Mouse (Mus musculus): ENCODE measurements at regions not wholly inside any gene's neighbourhood (a gene's known extent, or its start where the extent isn't known, plus 50 kb on each side); places are given as distances from the start of the nearest gene placed in this dataset.

DNA sequence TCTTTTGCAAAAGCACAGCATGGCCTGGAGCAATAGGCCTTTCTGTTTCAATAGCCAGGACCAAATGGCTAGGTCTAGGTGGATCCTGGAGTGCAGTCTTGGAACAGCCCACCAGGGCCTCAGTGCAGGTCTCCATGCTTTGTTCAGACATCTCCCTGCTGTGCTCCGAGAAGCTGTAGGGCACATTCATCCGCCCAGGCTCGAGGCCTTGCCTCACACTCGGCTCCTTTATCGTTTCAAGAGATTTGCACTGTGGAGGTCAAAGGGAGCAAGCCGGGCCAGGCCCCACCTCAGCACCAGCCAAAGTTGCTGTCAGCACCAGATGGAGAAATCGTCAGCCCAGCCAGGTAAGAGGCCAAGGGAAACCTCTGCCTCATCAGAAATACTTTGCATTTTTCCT is 160.3 kb downstream of the Gm10260 start:
- Histone ChIP-seq H3K27ac (replicated peaks) (no peak overlapping the region), H3K27me3 (no peaks in the 10 kb centered on the region), H3K4me3 (no peak overlapping the region), H3K9ac (replicated peaks) (no peak overlapping the region), H3K9me3 (no peaks in the 10 kb centered on the region), H3K36me3 (no peaks in the 10 kb centered on the region), H3K4me2 (replicated peaks) (no peak overlapping the region), H3K4me1 (0 out of 2 replicates have a peak, but pooled peaks cover 4% of the 10 kb centered on the region)
- no peak for ATAC-seq (ENCODE audit: low FRiP score, low read depth)
- WGBS: 64% methylated on average over 7 of the region's 7 CpGs

DNA sequence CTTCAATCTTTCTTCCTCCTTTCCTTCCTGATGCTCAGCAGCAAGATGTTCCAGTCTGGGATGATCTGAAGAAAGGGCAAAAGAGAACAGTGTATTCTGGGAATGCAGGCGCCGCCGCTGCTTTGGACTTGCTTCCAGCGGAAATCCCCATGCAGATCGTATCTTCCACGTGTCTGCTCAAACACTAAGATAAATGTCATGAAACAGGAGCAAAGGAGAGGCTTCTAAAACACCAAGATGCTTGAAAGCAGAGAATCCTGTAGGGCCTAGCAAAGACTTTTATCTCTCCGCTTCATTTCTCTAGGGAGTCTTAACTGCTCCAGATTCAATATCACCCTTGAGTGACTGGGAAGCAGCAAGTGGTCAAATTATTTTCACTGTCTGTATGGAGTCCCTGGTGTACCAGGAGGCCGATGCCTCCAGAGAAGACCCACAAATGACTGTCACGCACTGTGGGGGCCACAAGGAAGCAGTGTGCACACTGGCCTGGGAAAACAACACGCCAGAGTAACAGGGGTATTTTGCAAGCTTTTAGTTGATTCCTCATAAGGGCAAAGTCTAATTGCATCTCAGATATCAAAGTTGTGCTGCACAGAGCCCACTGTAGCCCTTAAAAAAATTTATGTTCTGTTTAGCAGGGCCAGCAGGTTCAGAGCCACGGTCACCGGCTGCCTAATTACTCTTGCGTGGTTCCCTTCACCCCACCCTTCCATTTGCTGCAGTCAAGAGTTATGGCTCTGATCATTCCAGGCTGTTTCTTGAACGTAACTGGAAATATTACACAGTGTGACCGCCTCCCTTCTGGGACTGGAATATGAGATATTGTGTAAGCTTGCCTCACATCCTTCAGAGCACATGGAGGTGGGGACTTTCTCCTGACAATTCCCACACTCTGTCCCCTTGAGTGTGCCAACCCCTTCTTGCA is 161.7 kb downstream of the Gm10260 start:
- no peaks in the 10 kb centered on the region for H3K27me3 ChIP-seq
- no peak overlapping the region for H3K9ac ChIP-seq (replicated peaks)
- H3K9me3 ChIP-seq: no peaks in the 10 kb centered on the region
- 0 out of 2 replicates have a peak, but pooled peaks cover 4% of the 10 kb centered on the region for H3K4me1 ChIP-seq
- no peak overlapping the region for H3K4me3 ChIP-seq
- no peak overlapping the region for H3K27ac ChIP-seq (replicated peaks)
- 88% methylated on average over 15 of the region's 15 CpGs for WGBS
- H3K4me2 ChIP-seq (replicated peaks): no peak overlapping the region
- no peak for ATAC-seq (ENCODE audit: low FRiP score, low read depth)
- no peaks in the 10 kb centered on the region for H3K36me3 ChIP-seq

GRCm38 (mm10) chr13:97594851-97595250 is 165.6 kb downstream of the Gm10260 start:
- H3K4me2 ChIP-seq (replicated peaks): no peak overlapping the region
- ATAC-seq (ENCODE audit: low FRiP score, low read depth): no peak
- no peak overlapping the region for H3K4me3 ChIP-seq
- no peaks in the 10 kb centered on the region for H3K4me1 ChIP-seq
- no peaks in the 10 kb centered on the region for H3K9me3 ChIP-seq
- H3K9ac ChIP-seq (replicated peaks): no peak overlapping the region
- 92% methylated on average over 4 of the region's 4 CpGs for WGBS
- no peaks in the 10 kb centered on the region for H3K36me3 ChIP-seq
- no peaks in the 10 kb centered on the region for H3K27me3 ChIP-seq
- H3K27ac ChIP-seq (replicated peaks): no peak overlapping the region

GRCm38 (mm10) chr13:97589626-97590025 is 170.8 kb downstream of the Gm10260 start:
- Histone ChIP-seq H3K36me3 (no peaks in the 10 kb centered on the region), H3K4me2 (replicated peaks) (no peak overlapping the region), H3K9ac (replicated peaks) (no peak overlapping the region), H3K27me3 (no peaks in the 10 kb centered on the region), H3K4me3 (no peak overlapping the region), H3K9me3 (0 out of 2 replicates have a peak, but pooled peaks cover 2% of the 10 kb centered on the region), H3K4me1 (peaks cover 11% of the 10 kb centered on the region), H3K27ac (replicated peaks) (no peak overlapping the region)
- 69% methylated on average over 8 of the region's 8 CpGs for WGBS
- ATAC-seq (ENCODE audit: low FRiP score, low read depth): no peak

DNA sequence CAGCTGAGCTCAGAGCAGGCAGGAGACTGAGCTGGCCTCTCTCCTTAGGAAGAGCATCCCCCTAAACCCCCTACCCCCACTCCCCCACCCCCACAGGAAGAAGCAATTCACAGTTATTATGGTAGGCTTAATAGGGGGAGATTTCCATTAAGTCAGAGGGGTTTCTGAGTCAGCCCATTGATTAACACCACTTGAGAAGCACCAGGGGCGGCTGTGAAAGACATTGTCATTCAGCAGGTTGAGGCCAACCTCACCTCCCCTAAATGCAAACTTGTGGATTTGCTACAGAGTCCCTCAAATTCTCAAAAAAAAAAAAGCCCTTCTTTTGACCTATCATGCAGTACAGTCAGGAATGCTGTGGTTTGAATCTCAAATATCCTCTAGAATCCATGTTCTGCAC is 172.3 kb downstream of the Gm10260 start:
- WGBS: 36% methylated on average over 1 of the region's 1 CpGs
- Histone ChIP-seq H3K4me3 (no peak overlapping the region), H3K27me3 (no peaks in the 10 kb centered on the region), H3K9me3 (0 out of 2 replicates have a peak, but pooled peaks cover 2% of the 10 kb centered on the region), H3K4me1 (peaks cover 11% of the 10 kb centered on the region), H3K4me2 (replicated peaks) (no peak overlapping the region), H3K36me3 (no peaks in the 10 kb centered on the region), H3K9ac (replicated peaks) (no peak overlapping the region), H3K27ac (replicated peaks) (no peak overlapping the region)
- no peak for ATAC-seq (ENCODE audit: low FRiP score, low read depth)

DNA sequence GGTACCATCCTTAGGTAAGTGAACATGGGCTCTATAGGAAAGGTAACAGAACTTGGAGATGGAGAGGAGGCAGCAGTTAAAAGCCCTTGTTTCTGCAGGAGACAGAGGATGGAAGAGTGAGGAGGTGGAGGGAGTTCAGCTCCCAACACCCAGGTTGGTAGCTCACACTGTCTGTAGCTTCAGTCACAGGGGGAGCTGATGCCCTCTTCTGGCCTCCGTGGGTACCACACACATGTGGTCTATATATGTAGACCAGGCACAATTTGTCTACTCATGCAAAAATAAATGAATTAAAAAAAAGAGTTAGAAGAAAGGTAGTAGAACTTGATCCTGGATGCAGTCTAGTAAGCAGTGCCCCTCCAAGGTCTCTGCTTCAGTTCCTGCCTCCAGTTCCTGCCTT is 173.3 kb downstream of the Gm10260 start:
- 0 out of 2 replicates have a peak, but pooled peaks cover 2% of the 10 kb centered on the region for H3K9me3 ChIP-seq
- 87% methylated on average over 1 of the region's 1 CpGs for WGBS
- no peaks in the 10 kb centered on the region for H3K27me3 ChIP-seq
- no peak overlapping the region for H3K9ac ChIP-seq (replicated peaks)
- peaks cover 11% of the 10 kb centered on the region for H3K4me1 ChIP-seq
- no peak overlapping the region for H3K4me2 ChIP-seq (replicated peaks)
- H3K4me3 ChIP-seq: no peak overlapping the region
- ATAC-seq (ENCODE audit: low FRiP score, low read depth): no peak
- no peak overlapping the region for H3K27ac ChIP-seq (replicated peaks)
- H3K36me3 ChIP-seq: no peaks in the 10 kb centered on the region

- no peaks in the 10 kb centered on the region for H3K36me3 ChIP-seq
- H3K4me3 ChIP-seq: no peak overlapping the region
- H3K4me2 ChIP-seq (replicated peaks): no peak overlapping the region
- H3K27ac ChIP-seq (replicated peaks): no peak overlapping the region
- H3K9ac ChIP-seq (replicated peaks): no peak overlapping the region
- H3K4me1 ChIP-seq: peaks cover 22% of the 10 kb centered on the region
- no peaks in the 10 kb centered on the region for H3K27me3 ChIP-seq
- no peak for ATAC-seq (ENCODE audit: low FRiP score, low read depth)
- WGBS: 89% methylated on average over 4 of the region's 4 CpGs
- 0 out of 2 replicates have a peak, but pooled peaks cover 2% of the 10 kb centered on the region for H3K9me3 ChIP-seq
These were observed 176.4 kb downstream of the Gm10260 start for GRCm38 (mm10) chr13:97584045-97584444.

GRCm38 (mm10) chr13:97581380-97581779 is 179.1 kb downstream of the Gm10260 start:
- Histone ChIP-seq H3K9ac (replicated peaks) (no peak overlapping the region), H3K9me3 (no peaks in the 10 kb centered on the region), H3K27me3 (peaks cover 4% of the 10 kb centered on the region; the same call in 1 of the 2 replicates), H3K4me3 (no peak overlapping the region), H3K36me3 (no peaks in the 10 kb centered on the region), H3K27ac (replicated peaks) (no peak overlapping the region), H3K4me1 (peaks cover 19% of the 10 kb centered on the region), H3K4me2 (replicated peaks) (no peak overlapping the region)
- WGBS: 86% methylated on average over 4 of the region's 4 CpGs
- ATAC-seq (ENCODE audit: low FRiP score, low read depth): no peak

DNA sequence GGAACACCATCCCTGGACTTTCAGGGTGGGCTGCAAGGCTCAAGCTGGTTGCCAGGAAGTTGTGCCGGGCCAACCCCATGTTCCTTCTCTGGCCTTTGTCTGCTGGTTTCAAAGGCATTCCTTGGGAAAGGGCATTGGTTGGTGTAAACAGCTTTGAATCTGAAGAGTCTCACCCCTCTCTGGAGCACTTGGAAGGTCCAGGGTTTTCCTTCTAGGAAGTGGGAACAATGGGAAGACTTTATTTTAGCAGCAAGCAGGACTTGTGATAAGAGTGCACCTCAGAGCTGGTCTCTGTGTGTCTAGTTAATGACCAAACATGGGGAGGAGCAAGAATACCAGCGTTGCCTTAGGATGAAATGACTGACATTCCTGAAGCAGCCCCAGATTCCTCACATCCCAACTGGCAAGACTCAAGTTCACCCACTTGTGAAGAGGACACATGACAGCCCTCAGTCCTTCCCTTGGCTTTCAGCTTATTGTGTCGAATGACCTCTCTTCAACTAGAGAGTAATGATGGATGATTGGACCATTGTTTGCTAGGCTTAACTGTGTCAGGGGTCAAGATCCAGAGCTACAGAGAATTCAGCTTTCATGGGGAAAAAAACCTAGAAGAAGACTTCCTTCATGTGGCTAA is 180.1 kb downstream of the Gm10260 start:
- 26% methylated on average over 3 of the region's 3 CpGs for WGBS

DNA sequence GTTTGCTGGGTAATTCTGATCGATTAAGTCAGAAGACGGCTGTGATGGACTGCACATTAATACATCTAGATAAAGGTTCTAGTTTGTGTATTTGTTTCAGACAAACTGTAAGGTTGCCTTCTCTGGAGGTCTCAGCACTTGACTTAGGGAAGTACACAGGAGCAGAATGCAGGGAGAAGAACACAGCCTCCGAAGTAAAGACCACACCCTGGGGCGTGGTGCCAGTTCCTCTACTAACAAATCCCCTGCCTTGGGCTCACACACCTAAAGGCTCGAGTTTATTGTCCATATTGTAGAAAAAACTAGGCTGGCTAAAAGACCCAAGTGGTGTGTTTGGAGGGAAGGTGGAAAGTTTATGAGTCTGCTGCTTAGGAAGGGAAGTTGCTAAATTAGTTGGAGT is 181.8 kb downstream of the Gm10260 start:
- ATAC-seq (ENCODE audit: low FRiP score, low read depth): no peak
- WGBS: 86% methylated on average over 5 of the region's 5 CpGs

More for the DNA sequence above, 180.1 kb downstream of the Gm10260 start:
- peaks cover 19% of the 10 kb centered on the region for H3K4me1 ChIP-seq
- H3K27ac ChIP-seq (replicated peaks): no peak overlapping the region
- H3K9me3 ChIP-seq: no peaks in the 10 kb centered on the region
- H3K36me3 ChIP-seq: no peaks in the 10 kb centered on the region
- H3K4me2 ChIP-seq (replicated peaks): no peak overlapping the region
- no peak overlapping the region for H3K4me3 ChIP-seq
- H3K27me3 ChIP-seq: peaks cover 5% of the 10 kb centered on the region; the same call in 1 of the 2 replicates
- no peak overlapping the region for H3K9ac ChIP-seq (replicated peaks)
- ATAC-seq (ENCODE audit: low FRiP score, low read depth): no peak

GRCm38 (mm10) chr13:97577081-97577785 is 183.2 kb downstream of the Gm10260 start:
- Histone ChIP-seq H3K4me2 (replicated peaks) (no peak overlapping the region), H3K4me1 (peaks cover 22% of the 10 kb centered on the region), H3K27ac (replicated peaks) (no peak overlapping the region), H3K27me3 (peaks cover 5% of the 10 kb centered on the region; the same call in 1 of the 2 replicates), H3K4me3 (no peak overlapping the region), H3K9me3 (no peaks in the 10 kb centered on the region), H3K9ac (replicated peaks) (no peak overlapping the region), H3K36me3 (no peaks in the 10 kb centered on the region)
- 63% methylated on average over 9 of the region's 9 CpGs for WGBS
- ATAC-seq (ENCODE audit: low FRiP score, low read depth): no peak

More for the DNA sequence above, 181.8 kb downstream of the Gm10260 start:
- Histone ChIP-seq H3K4me2 (replicated peaks) (no peak overlapping the region), H3K9ac (replicated peaks) (no peak overlapping the region), H3K4me1 (peaks cover 19% of the 10 kb centered on the region), H3K4me3 (no peak overlapping the region), H3K27ac (replicated peaks) (no peak overlapping the region), H3K36me3 (no peaks in the 10 kb centered on the region), H3K9me3 (no peaks in the 10 kb centered on the region), H3K27me3 (peaks cover 5% of the 10 kb centered on the region; the same call in 1 of the 2 replicates)
